Mouse (Mus musculus) limb, embryonic 13.5 days (tissue): ENCODE measurements around the gene 1700020D05Rik. TPM values are rescaled to one million over a fixed set of nuclear protein-coding genes. Genes with fewer than 3 reads are reported as not detected.
"Not testable (repeated sequence)": the region's sequence is repeated elsewhere in the genome, so short reads cannot be mapped to it uniquely, and the experiment has no call there.

Experiments used
- ATAC-seq: fragments of 200-750 bp; cut with Nextera tagmentation; 2 replicates; pipeline ENCODE4 v1.8.0; 2017; ENCODE audit warnings: low read depth, moderate number of reproducible peaks, moderate TSS enrichment; ENCODE audit not compliant: low FRiP score
- H3K27ac ChIP-seq: fragments of 300-500 bp; sonication (generic); 2 replicates; pipeline ENCODE4 v1.5.1; 2015; ENCODE audit warnings: inconsistent platforms, mild to moderate bottlenecking, moderate library complexity
- H3K27me3 ChIP-seq: fragments of 300-500 bp; sonication (generic); 2 replicates; pipeline ENCODE4 v1.6.1; 2015; ENCODE audit warnings: mild to moderate bottlenecking, inconsistent platforms
- H3K36me3 ChIP-seq: fragments of 300-500 bp; sonication (generic); 2 replicates; pipeline ENCODE4 v1.6.1; 2015; ENCODE audit warnings: inconsistent platforms, mild to moderate bottlenecking, moderate library complexity
- H3K4me1 ChIP-seq: fragments of 300-500 bp; sonication (generic); 2 replicates; pipeline ENCODE4 v1.6.1; 2015; ENCODE audit warnings: inconsistent platforms
- H3K4me2 ChIP-seq: fragments of 300-500 bp; sonication (generic); replicated peaks from 2 replicates; pipeline ENCODE4 v1.6.1; 2015; ENCODE audit warnings: inconsistent platforms, mild to moderate bottlenecking, moderate library complexity
- H3K4me3 ChIP-seq: fragments of 300-500 bp; sonication (generic); 2 replicates; pipeline ENCODE4 v1.5.1; 2015; ENCODE audit warnings: moderate library complexity, mild to moderate bottlenecking, inconsistent platforms
- H3K9ac ChIP-seq: fragments of 300-500 bp; sonication (generic); 2 replicates; pipeline ENCODE4 v1.6.1; 2015; ENCODE audit warnings: mild to moderate bottlenecking, inconsistent platforms
- H3K9me3 ChIP-seq: fragments of 300-500 bp; sonication (generic); 2 replicates; pipeline ENCODE4 v1.6.1; 2016; ENCODE audit warnings: inconsistent platforms
- WGBS: fragments of 180-500 bp; shearing (Covaris S2); methylation state at CpG from one replicate; pipeline ENCODE4 v1.1.7; 2015; 5-methylcytosine and 5-hydroxymethylcytosine counted together
- polyA plus RNA-seq: library from polyadenylated mRNA; unstranded; fragments of >200 nt; fragmentation: Nextera tagmentation; extraction: Ambion mirVana; gene quantifications from 2 replicates; pipeline ENCODE4 v1.2.1, GENCODE M21; 2015

1700020D05Rik gene
- polyA plus RNA-seq, 1 experiment from 2014 or later = not detected

DNA sequence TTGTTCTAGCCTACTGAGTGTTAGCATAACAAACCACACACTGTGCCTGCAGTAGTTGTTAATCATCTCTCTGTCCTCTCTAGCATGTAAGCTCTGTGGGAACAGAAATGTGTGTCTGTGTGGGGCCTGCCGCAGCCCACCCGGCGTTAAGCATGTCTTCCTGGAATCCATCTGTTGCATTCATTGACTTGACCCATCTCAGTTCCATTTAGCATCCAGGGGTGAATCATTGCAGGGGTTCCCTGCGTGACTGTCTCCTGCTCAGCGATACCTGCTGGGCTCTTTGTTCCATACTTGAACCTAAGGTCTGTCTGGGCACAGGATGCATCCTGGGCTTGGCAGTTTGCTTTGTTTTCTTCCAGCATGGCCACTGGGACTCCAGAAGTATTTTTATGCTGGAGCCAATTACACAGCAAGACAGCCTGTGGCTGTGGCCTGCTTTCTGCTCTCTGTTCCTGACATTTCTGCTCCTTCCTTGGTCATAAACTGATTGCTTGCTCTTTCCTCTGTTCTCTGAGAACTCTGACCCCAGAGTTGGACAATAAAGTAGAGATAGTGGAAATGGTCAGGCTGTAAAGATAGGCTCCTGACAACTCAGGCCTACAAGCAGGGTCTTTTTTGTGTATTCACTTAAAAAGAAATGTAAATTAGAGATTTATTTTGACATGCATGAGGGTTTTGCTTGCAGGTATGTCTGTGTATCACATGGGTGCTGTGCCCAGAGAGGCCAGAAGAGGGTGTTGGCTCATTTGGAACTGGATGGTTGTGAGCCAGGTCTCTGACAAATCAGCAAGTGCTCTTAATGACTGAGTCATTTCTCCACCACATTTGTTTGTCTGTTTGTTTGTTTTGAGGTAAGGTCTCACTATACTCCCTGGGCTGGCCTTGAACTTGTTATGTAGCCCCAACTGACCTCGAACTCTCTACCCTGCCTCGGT, 12.5 kb upstream of the 1700020D05Rik start:
- Histone ChIP-seq H3K27me3 (no peaks in the 10 kb centered on the region), H3K4me3 (no peak overlapping the region), H3K4me1 (peaks cover 3% of the 10 kb centered on the region), H3K27ac (no peak overlapping the region; the same call in 1 of the 2 replicates), H3K4me2 (no peak overlapping the region), H3K9me3 (0 out of 2 replicates have a peak, but pooled peaks cover 5% of the 10 kb centered on the region), H3K9ac (no peak overlapping the region), H3K36me3 (no peaks in the 10 kb centered on the region)
- no peak for ATAC-seq
- WGBS = 84% methylated on average over 7 of the region's 7 CpGs

DNA sequence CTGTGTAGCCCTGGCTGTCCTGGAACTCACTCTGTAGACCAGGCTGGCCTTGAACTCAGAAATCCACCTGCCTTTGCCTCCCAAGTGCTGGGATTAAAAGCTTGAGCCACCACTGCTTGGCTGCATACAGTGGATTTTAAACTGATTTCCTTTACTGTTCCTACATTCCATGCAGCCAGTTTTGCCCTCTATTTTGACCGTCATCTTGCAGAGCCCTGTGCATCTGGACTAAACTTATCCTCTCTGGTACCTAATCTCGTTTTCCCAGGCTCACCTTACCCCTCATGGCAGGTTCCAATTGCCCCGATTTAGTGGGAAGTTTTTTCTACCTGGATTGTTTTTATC, 9.4 kb upstream of the 1700020D05Rik start:
- H3K9me3 ChIP-seq = peaks cover 9% of the 10 kb centered on the region
- H3K27ac ChIP-seq = no peak overlapping the region
- H3K27me3 ChIP-seq = no peaks in the 10 kb centered on the region
- H3K36me3 ChIP-seq = no peaks in the 10 kb centered on the region
- no peak overlapping the region for H3K9ac ChIP-seq
- H3K4me1 ChIP-seq = peaks cover 16% of the 10 kb centered on the region
- WGBS = 86% methylated on average over 3 of the region's 3 CpGs
- no peak for ATAC-seq
- H3K4me2 ChIP-seq = no peak overlapping the region
- no peak overlapping the region for H3K4me3 ChIP-seq

DNA sequence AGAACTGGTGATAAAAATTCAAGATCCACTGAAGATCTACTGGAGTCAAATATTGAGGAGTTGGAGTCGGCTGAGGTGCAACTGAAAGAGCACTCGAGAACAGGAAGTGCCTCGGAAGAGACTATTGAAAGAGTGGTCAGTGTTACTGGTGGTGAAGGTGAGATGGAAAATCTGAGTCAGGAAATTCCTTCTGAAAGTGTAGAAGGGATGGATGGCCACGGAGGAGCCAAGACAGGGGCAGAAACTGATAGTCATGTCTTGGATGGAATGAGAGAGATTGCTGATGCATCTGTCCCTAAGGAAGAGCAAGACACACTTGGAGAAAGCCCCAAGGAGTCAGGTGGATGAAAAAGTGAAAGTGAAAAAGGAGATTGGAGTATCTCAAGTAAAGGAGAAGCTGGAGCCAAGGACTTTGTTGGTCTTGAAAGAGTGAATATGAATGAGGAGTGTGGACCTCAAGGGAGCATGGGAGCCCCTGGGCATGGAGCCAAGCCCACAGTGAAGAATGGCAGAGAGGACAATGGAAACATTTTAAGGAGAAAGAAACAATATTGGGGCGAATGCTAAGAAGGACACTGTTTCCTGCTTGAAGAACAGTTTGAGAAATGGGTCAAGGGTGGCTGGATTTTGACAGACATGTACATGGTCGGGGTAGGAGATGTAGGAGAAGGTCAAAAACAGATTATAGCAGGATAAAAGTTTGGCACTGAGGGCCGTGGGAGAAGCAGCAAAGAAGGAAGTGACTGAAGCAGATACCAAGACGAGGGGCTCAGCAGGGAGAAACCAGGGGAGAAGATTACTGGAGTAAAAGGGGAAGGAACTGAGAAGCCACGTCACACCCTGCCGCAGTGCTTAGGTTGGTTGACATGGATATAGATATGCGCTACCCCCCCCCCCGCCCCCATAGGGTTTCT, 8.8 kb upstream of the 1700020D05Rik start:
- H3K4me3 ChIP-seq = no peak overlapping the region
- no peaks in the 10 kb centered on the region for H3K36me3 ChIP-seq
- H3K9me3 ChIP-seq = peaks cover 9% of the 10 kb centered on the region
- peaks cover 16% of the 10 kb centered on the region for H3K4me1 ChIP-seq
- H3K9ac ChIP-seq = no peak overlapping the region
- 82% methylated on average over 12 of the region's 12 CpGs for whole genome bisulfite sequencing
- H3K27me3 ChIP-seq = no peaks in the 10 kb centered on the region
- ATAC-seq = no peak
- no peak overlapping the region for H3K27ac ChIP-seq
- H3K4me2 ChIP-seq = no peak overlapping the region

DNA sequence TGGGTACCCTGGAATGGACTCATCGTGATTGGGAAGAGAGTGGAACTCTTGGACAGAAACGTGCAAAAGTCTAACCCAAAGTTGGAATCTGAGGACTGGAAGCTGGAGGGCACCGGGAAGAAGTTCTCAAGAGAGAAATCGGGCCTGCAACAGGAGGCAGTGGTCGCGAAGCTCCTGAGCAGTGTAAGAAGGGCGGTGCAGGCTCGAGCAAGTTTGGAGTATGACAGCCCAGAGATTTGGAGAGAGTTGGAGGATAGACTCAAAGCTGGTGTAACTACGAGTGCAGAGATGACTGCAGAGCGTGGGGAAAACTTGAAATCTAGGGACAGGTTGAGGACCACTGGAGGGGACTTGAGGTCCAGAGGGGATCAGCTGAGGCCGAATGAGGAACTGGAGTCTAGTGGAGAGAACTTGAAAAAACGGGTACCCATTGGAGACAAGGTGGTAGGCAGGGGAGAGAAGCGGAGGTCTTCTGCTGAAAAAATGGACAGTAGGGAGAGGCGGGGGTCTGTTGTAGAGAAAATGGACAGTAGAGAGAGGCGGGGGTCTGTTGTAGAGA, 7.6 kb upstream of the 1700020D05Rik start:
- WGBS = 53% methylated on average over 15 of the region's 15 CpGs
- H3K9me3 ChIP-seq = peaks cover 9% of the 10 kb centered on the region
- no peak overlapping the region; the same call in 1 of the 2 replicates for H3K27ac ChIP-seq
- no peaks in the 10 kb centered on the region for H3K27me3 ChIP-seq
- H3K4me1 ChIP-seq = peaks cover 16% of the 10 kb centered on the region
- peak overlapping the region; percentile 74 for H3K9ac ChIP-seq
- H3K4me2 ChIP-seq = peak overlapping the region; percentile 80
- H3K4me3 ChIP-seq = peak overlapping the region; percentile 49
- H3K36me3 ChIP-seq = no peaks in the 10 kb centered on the region
- no peak for ATAC-seq

DNA sequence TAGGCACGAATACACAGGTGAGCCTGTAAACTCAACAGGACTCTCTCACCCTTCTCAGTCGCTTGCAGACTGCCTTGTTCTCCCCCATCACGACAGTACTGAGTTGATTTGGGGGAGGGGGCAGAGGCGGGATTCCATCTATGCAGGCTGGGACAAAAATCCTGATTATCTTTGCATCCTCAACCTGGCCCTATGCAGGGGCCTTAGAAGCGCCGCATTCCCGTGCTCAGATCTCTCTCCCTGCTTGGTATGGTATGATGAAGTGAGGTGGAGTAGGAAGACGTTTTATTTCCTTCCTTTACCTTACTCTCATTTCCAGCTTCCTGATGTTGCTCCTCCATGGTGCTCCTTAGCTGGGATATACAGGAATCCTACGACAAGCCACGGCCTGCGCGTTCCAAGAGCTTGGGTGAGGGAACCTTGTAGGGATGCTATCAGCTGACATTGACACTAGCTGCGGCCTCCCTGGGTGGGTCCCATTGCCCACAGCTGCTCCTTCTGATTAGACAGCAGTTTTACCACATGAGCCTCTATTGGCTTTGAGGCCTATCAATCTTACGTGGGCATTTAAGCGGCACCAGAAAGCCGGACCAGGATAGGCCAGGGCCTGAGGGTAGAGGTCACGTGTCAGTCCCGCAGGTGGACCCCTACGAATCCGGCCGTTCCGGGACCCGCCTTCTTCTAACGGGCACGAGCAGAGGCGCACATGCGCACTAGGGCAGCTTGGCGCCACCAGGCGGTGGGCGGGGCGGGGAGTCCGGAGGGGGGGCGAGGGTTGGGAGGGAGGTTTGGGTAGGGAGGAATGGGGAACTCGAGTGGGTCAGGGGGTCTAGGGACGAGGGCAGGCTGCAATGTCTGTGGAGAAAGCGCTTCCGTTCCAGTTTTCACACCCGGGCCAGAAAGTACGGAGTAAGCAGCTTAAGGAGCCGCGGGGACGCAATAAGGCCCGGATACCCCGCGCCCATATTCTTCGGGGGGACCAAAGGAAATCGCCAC, 6.7 kb upstream of the 1700020D05Rik start, which contains the start of gene Snx32:
Snx32 (minus strand) TSS at position 508 of the 996 bp plus-strand sequence.
- Histone ChIP-seq H3K4me2 (peak within 1 kb of the TSS; percentile 80), H3K27me3 (no peaks in the 10 kb centered on the region), H3K9ac (peak within 1 kb of the TSS; percentile 74), H3K4me1 (peaks cover 16% of the 10 kb centered on the region), H3K4me3 (peak within 1 kb of the TSS; percentile 49), H3K27ac (peak within 1 kb of the TSS; percentile 35; the same call in 1 of the 2 replicates), H3K9me3 (peaks cover 9% of the 10 kb centered on the region), H3K36me3 (no peaks in the 10 kb centered on the region)
- ATAC-seq = peak; percentile 99
- 3% methylated on average over 46 of the region's 47 CpGs for WGBS

DNA sequence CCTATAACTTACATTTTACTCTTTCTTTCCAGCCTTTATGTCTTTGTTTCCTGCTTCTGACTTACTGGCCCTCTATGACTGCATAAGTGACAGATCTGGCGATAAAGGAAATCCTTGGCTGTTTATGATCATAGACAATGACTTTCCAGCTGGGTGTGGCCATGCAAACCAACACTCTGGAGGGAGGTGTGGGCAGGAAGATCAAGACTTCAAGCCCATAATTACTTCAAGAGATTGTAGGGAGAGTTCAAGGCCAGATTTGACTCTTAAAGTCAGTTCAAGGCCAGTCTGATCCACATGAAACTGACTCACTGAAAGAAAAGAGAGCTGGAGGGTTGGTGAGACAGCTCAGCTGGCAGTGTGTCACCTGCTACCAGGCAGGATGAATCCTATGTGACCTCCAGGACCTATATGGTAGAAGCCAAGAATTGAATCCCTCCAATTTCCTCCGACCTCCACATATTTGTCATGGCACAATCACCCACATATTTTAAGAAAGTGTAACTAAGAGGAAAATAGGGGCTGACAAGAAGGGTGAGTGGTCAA, 3.2 kb downstream of the 1700020D05Rik start:
- WGBS = 91% methylated on average over 2 of the region's 2 CpGs
- no peak overlapping the region for H3K9ac ChIP-seq
- H3K27me3 ChIP-seq = no peaks in the 10 kb centered on the region
- H3K36me3 ChIP-seq = peaks cover 32% of the 10 kb centered on the region
- H3K9me3 ChIP-seq = no peaks in the 10 kb centered on the region
- no peak for ATAC-seq
- H3K4me1 ChIP-seq = no peaks in the 10 kb centered on the region
- H3K4me2 ChIP-seq = no peak overlapping the region
- no peak overlapping the region for H3K27ac ChIP-seq
- H3K4me3 ChIP-seq = no peak overlapping the region

DNA sequence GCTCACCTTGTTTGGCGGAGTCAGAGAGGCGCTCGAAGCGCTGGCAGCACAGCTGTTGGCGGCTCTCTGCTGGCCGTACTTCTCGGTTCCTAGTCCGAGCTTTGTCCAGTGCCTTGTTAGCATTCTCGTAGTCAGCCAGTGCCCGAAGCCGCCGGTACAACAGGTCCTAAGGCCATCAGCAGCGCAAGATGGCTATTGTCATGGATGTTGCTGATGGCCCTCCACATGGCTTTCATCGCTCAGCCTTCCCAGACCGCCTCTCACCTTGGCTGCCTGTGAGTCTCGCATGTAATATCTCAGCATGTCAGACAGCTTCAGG, 7.6 kb downstream of the 1700020D05Rik start:
- H3K27ac ChIP-seq = no peak overlapping the region
- peaks cover 13% of the 10 kb centered on the region for H3K4me1 ChIP-seq
- WGBS = 87% methylated on average over 16 of the region's 16 CpGs
- no peak overlapping the region for H3K4me2 ChIP-seq
- H3K36me3 ChIP-seq = peaks cover 63% of the 10 kb centered on the region
- no peak for ATAC-seq
- H3K9me3 ChIP-seq = no peaks in the 10 kb centered on the region
- H3K9ac ChIP-seq = no peak overlapping the region
- no peak overlapping the region for H3K4me3 ChIP-seq
- no peaks in the 10 kb centered on the region for H3K27me3 ChIP-seq

DNA sequence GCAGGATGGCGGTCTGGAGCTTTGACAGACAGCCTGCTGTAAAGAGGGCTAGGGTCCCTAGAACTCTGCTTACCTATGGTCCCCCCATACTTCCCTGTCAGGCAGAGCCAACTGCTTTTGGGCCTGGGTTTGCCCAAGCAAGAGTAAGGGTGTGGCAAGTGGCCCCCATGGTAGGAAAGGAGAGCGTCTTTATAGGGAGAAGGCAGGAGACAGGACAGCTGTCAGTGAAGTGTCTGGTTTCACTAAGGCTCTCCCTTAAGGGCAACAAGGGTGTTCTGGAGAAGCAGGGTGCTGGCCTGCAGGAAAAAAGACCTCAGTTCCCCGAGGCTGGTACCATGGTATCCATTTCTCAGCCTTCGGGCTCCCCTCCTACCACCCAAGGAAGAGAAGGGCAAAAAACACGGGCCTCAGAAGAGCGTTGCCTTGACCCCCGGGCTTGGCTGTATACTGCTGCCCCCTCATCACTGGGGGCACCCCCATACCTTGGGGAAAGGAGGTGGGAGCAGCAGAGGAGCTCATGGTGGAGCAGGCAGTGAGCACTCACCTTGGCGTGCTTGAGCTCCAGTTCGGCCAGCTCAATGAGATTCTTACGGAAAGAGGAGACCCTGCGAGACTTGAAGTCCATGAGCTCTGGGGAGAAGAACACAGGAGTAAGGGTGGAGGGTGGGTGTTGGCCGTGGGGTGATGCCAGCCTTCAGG, 8.1 kb downstream of the 1700020D05Rik start:
- Histone ChIP-seq H3K4me2 (no peak overlapping the region), H3K27me3 (no peaks in the 10 kb centered on the region), H3K9me3 (no peaks in the 10 kb centered on the region), H3K4me3 (no peak overlapping the region), H3K9ac (no peak overlapping the region), H3K27ac (no peak overlapping the region), H3K4me1 (peaks cover 13% of the 10 kb centered on the region), H3K36me3 (peaks cover 63% of the 10 kb centered on the region)
- no peak for ATAC-seq
- 79% methylated on average over 12 of the region's 12 CpGs for WGBS

DNA sequence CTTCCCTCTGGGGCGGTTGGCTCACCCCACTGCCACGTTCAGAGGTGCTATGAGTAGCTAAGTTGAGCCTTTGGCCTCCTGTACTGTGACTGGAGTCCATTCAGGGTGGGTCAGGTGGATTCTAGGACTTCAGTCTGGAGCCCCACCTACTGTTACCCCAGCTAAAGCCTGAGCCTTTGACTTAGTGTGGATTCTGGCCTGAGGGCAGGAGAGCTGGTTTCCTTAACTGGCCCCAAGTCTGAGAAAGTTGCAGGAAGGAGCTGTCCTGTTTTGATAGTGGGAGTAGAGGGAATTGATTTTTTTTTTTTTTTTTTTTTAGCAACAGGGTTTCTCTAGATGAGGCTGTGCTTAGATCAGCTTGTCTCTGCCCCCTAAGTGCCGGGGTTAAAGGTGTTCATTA, 9.3 kb downstream of the 1700020D05Rik start:
- ATAC-seq = no peak
- Histone ChIP-seq H3K27me3 (no peaks in the 10 kb centered on the region), H3K4me2 (no peak overlapping the region), H3K4me1 (peaks cover 19% of the 10 kb centered on the region), H3K9ac (no peak overlapping the region), H3K27ac (no peak overlapping the region), H3K9me3 (no peaks in the 10 kb centered on the region), H3K36me3 (peaks cover 63% of the 10 kb centered on the region), H3K4me3 (no peak overlapping the region)
- WGBS = 90% methylated on average over 3 of the region's 3 CpGs

DNA sequence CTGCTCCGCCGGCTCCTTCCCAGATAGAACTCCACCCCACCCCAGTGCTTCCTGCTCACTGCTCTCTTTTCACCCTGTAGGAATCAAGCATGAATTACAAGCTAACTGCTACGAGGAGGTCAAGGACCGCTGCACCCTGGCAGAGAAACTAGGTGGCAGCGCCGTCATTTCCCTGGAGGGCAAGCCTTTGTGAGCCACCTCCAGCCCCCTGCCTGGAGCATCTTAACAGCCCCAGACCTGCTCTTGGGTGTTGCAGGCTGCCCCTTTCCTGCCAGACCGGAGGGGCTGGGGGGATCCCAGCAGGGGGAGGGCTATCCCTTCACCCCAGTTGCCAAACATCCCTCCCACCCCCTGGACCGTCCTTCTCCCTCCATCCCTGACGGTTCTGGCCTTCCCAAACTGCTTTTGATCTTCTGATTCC, 10.3 kb downstream of the 1700020D05Rik start:
- not testable (repeated sequence) for H3K4me3 ChIP-seq, H3K9ac ChIP-seq, H3K4me2 ChIP-seq, ATAC-seq, H3K9me3 ChIP-seq, H3K27ac ChIP-seq, H3K27me3 ChIP-seq
- peaks cover 63% of the 10 kb centered on the region for H3K36me3 ChIP-seq
- 71% methylated on average over 9 of the region's 9 CpGs for WGBS
- peaks cover 25% of the 10 kb centered on the region for H3K4me1 ChIP-seq
